Mouse (Mus musculus): ENCODE data around the gene Katnal1. TPM values are rescaled to one million over a fixed set of nuclear protein-coding genes. Genes with fewer than 3 reads are reported as not detected.

The Katnal1 gene
- polyA plus RNA-seq, 1 experiment: not detected

GRCm38 (mm10) chr5:148888032-148888431 lies 41.1 kb downstream of the Katnal1 start:
- Histone ChIP-seq H3K27ac (ENCODE audit: insufficient read depth, low read depth, low read length) (no peak overlapping the region), H3K4me3 (ENCODE audit: insufficient read depth, low read depth, low read length) (no peak overlapping the region), H3K4me1 (ENCODE audit: control insufficient read depth, insufficient read depth, low read length) (no peaks in the 10 kb centered on the region)
- 87% methylated on average over 6 of the region's 6 CpGs for WGBS
- TF ChIP-seq CTCF (IDR thresholded peaks at IDR 0.05; ENCODE audit: insufficient read depth, low read depth, low read length) (no peak), POLR2A (IDR thresholded peaks at IDR 0.05; ENCODE audit: insufficient read depth, low read depth, low read length) (no peak)

GRCm38 (mm10) chr5:148885821-148886609 lies 43.1 kb downstream of the Katnal1 start:
- TF ChIP-seq POLR2A (IDR thresholded peaks at IDR 0.05; ENCODE audit: insufficient read depth, low read depth, low read length): no peak
- TF ChIP-seq CTCF (IDR thresholded peaks at IDR 0.05; ENCODE audit: insufficient read depth, low read depth, low read length): no peak
- 54% methylated on average over 22 of the region's 22 CpGs for WGBS
- Histone ChIP-seq H3K4me1 (ENCODE audit: control insufficient read depth, insufficient read depth, low read length) (no peaks in the 10 kb centered on the region), H3K4me3 (ENCODE audit: insufficient read depth, low read depth, low read length) (no peak overlapping the region), H3K27ac (ENCODE audit: insufficient read depth, low read depth, low read length) (no peak overlapping the region)

- H3K27ac ChIP-seq (ENCODE audit: insufficient read depth, low read depth, low read length): no peak overlapping the region
- TF ChIP-seq POLR2A (IDR thresholded peaks at IDR 0.05; ENCODE audit: insufficient read depth, low read depth, low read length): no peak
- TF ChIP-seq CTCF (IDR thresholded peaks at IDR 0.05; ENCODE audit: insufficient read depth, low read depth, low read length): no peak
- H3K4me1 ChIP-seq (ENCODE audit: control insufficient read depth, insufficient read depth, low read length): no peaks in the 10 kb centered on the region
- 85% methylated on average over 8 of the region's 8 CpGs for WGBS
- H3K4me3 ChIP-seq (ENCODE audit: insufficient read depth, low read depth, low read length): no peak overlapping the region
Observed at GRCm38 (mm10) chr5:148883671-148884070, 45.4 kb downstream of the Katnal1 start.

GRCm38 (mm10) chr5:148879218-148879617 lies 49.9 kb downstream of the Katnal1 start:
- TF ChIP-seq CTCF (IDR thresholded peaks at IDR 0.05; ENCODE audit: insufficient read depth, low read depth, low read length) (no peak), POLR2A (IDR thresholded peaks at IDR 0.05; ENCODE audit: insufficient read depth, low read depth, low read length) (no peak)
- H3K4me3 ChIP-seq (ENCODE audit: insufficient read depth, low read depth, low read length): no peak overlapping the region
- WGBS: 90% methylated on average over 6 of the region's 6 CpGs
- H3K27ac ChIP-seq (ENCODE audit: insufficient read depth, low read depth, low read length): no peak overlapping the region
- H3K4me1 ChIP-seq (ENCODE audit: control insufficient read depth, insufficient read depth, low read length): no peaks in the 10 kb centered on the region

- Histone ChIP-seq H3K4me3 (ENCODE audit: insufficient read depth, low read depth, low read length) (no peak overlapping the region), H3K27ac (ENCODE audit: insufficient read depth, low read depth, low read length) (no peak overlapping the region), H3K4me1 (ENCODE audit: control insufficient read depth, insufficient read depth, low read length) (peaks cover 12% of the 10 kb centered on the region)
- TF ChIP-seq POLR2A (IDR thresholded peaks at IDR 0.05; ENCODE audit: insufficient read depth, low read depth, low read length): no peak
- no peak for TF ChIP-seq CTCF (IDR thresholded peaks at IDR 0.05; ENCODE audit: insufficient read depth, low read depth, low read length)
- 89% methylated on average over 8 of the region's 8 CpGs for WGBS
Observed at GRCm38 (mm10) chr5:148873116-148873515, 56.0 kb downstream of the Katnal1 start.

- Histone ChIP-seq H3K27ac (ENCODE audit: insufficient read depth, low read depth, low read length) (no peak overlapping the region), H3K4me1 (ENCODE audit: control insufficient read depth, insufficient read depth, low read length) (peaks cover 13% of the 10 kb centered on the region), H3K4me3 (ENCODE audit: insufficient read depth, low read depth, low read length) (no peak overlapping the region)
- 66% methylated on average over 3 of the region's 3 CpGs for WGBS
- TF ChIP-seq POLR2A (IDR thresholded peaks at IDR 0.05; ENCODE audit: insufficient read depth, low read depth, low read length) (no peak), CTCF (IDR thresholded peaks at IDR 0.05; ENCODE audit: insufficient read depth, low read depth, low read length) (no peak)
Observed at GRCm38 (mm10) chr5:148869583-148869982, 59.5 kb downstream of the Katnal1 start.

GRCm38 (mm10) chr5:148867766-148868165 lies 61.4 kb downstream of the Katnal1 start:
- no peak overlapping the region for H3K27ac ChIP-seq (ENCODE audit: insufficient read depth, low read depth, low read length)
- TF ChIP-seq CTCF (IDR thresholded peaks at IDR 0.05; ENCODE audit: insufficient read depth, low read depth, low read length) (no peak), POLR2A (IDR thresholded peaks at IDR 0.05; ENCODE audit: insufficient read depth, low read depth, low read length) (no peak)
- 81% methylated on average over 6 of the region's 6 CpGs for WGBS
- H3K4me1 ChIP-seq (ENCODE audit: control insufficient read depth, insufficient read depth, low read length): peaks cover 10% of the 10 kb centered on the region
- no peak overlapping the region for H3K4me3 ChIP-seq (ENCODE audit: insufficient read depth, low read depth, low read length)

- Histone ChIP-seq H3K4me3 (ENCODE audit: insufficient read depth, low read depth, low read length) (no peak overlapping the region), H3K27ac (ENCODE audit: insufficient read depth, low read depth, low read length) (no peak overlapping the region), H3K4me1 (ENCODE audit: control insufficient read depth, insufficient read depth, low read length) (peaks cover 6% of the 10 kb centered on the region; the same call in 1 of the 2 replicates)
- no peak for TF ChIP-seq CTCF (IDR thresholded peaks at IDR 0.05; ENCODE audit: insufficient read depth, low read depth, low read length)
- WGBS: 93% methylated on average over 7 of the region's 7 CpGs
Observed at GRCm38 (mm10) chr5:148867171-148867570, 61.9 kb downstream of the Katnal1 start.

- Histone ChIP-seq H3K27ac (ENCODE audit: insufficient read depth, low read depth, low read length) (no peak overlapping the region), H3K4me3 (ENCODE audit: insufficient read depth, low read depth, low read length) (no peak overlapping the region), H3K4me1 (ENCODE audit: control insufficient read depth, insufficient read depth, low read length) (peaks cover 5% of the 10 kb centered on the region; the same call in 1 of the 2 replicates)
- 79% methylated on average over 10 of the region's 10 CpGs for WGBS
- no peak for TF ChIP-seq POLR2A (IDR thresholded peaks at IDR 0.05; ENCODE audit: insufficient read depth, low read depth, low read length)
- no peak for TF ChIP-seq CTCF (IDR thresholded peaks at IDR 0.05; ENCODE audit: insufficient read depth, low read depth, low read length)
Observed at GRCm38 (mm10) chr5:148866571-148866970, 62.5 kb downstream of the Katnal1 start.

Data from olfactory bulb, adult 2 months (tissue).